Mouse (Mus musculus): Measurements from ENCODE around the gene Cdk14.

GRCm38 (mm10) chr5:4877131-4877631 lies 542.9 kb downstream of the Cdk14 start:
- TF ChIP-seq TCF12 (IDR thresholded peaks at IDR 0.05; ENCODE audit: insufficient read depth, poor library complexity, severe bottlenecking), result no peak
- no peak for TF ChIP-seq POLR2A (IDR thresholded peaks at IDR 0.05; ENCODE audit: insufficient read length, low read depth)
- no peak for TF ChIP-seq MYOD1 (IDR thresholded peaks at IDR 0.05; ENCODE audit: control insufficient read depth in 1 of 3, insufficient read length in 2 of 3, low read depth in 2 of 3)
- TF ChIP-seq MAX (IDR thresholded peaks at IDR 0.05; ENCODE audit: low read depth), result no peak
- no peak for TF ChIP-seq USF1 (IDR thresholded peaks at IDR 0.05; ENCODE audit: low read depth)
